Mouse (Mus musculus): Measurements from ENCODE around the gene Kcna7.

Gene Kcna7

GRCm38 (mm10) chr7:45458748-45459563, 53.5 kb downstream of the Kcna7 start:
- DNase-seq (ENCODE audit: low spot score in 2 of 2): peak; percentile 72 to 79
